Mouse (Mus musculus) A20 (cell line): ENCODE data around the gene Olfr1253.

Experiments
- DNase-seq: peaks from one replicate; pipeline ENCODE4 v3.0.0-alpha.2; 2011; ENCODE audit warnings: low read depth, low spot score

Gene Olfr1253

DNA sequence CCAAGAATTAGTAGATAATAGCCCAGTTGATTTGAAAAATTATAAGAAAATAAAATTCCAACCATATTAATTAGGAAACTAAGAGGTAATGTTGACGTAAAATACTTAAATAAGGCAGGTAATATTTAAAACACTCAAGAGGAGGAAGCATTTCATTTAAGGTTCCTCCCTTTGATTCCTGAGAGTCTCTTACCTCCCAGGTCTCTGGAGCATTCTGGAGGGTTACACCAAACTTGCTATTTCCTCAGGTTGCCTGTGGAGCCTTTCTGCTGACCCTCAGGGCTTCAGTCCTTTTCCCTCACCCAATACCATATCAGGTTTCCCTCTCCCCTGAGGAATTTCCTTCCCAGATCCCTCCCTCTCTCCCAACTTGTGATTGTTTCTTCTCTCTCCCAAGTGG is at the start of gene Olfr1253:
Olfr1253 (minus strand) TSS at position 101 of the 400 bp plus-strand sequence.
- no peak for DNase-seq

DNA sequence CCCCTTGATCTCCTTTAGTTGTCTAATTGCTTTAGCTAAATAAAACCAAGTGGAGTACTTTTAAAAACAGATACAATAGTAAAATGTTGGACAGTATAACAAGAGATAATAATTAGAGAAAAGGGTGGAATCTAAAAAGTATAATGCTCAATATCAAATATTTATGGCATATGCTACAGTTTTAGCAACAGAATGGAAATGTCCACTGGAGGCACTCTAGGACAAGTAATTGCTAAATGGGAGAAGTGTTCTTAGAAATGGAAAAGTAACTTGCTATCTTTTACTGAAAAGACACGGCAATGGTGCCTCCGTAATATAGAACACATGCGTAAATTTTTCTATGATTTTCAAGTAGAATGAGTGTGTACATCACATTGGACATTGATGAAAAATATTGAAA is 42.7 kb upstream of the Olfr1253 start:
- no peak for DNase-seq

DNA sequence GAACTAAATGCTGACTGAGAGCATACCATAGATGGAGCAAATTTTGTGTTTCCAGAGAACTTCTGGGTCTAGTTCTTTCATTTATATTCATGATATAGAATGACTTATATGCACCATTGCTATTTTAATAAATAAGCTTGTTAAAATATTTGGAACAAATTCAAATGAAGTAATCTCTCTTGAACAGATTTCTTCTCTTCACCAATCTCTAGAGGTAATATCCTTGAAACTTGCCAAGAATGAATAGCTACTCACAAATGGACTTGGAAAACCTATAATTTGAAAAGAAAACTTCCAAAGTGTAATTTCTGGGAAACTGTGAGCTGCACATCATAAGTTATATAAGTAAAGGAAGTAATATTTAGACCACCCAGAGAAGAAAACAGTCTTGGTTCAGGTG is 36.6 kb upstream of the Olfr1253 start, which contains the start of gene Olfr1254:
Olfr1254 (minus strand) TSS at position 101 of the 400 bp plus-strand sequence.
- DNase-seq = no peak

DNA sequence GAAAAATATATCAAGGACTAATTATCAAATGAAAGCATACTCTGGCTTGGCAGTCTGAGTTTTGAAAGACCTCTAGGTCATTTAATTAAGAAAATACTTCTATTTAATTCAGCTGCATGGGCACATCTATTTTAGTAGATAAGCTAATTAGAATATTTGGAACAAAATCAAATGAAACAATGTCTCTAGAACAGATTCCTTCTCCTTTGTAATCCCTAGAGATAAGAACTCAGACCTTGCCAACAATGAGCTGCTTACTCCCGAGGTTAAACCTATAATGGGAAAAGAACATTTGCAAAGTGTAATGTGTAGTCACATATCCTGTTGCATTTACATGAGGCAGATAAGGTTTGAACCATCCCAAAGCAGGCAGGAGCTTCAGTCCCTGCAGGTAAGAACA is 32.0 kb downstream of the Olfr1253 start, which contains the start of gene Olfr1252:
Olfr1252 (minus strand) TSS at position 101 of the 400 bp plus-strand sequence.
- no peak for DNase-seq
